Mouse (Mus musculus): ENCODE measurements around the gene Mical3.

GRCm38 (mm10) chr6:121096862-121097261, 33.9 kb downstream of the Mical3 start:
- no peak for TF ChIP-seq CTCF (IDR thresholded peaks at IDR 0.05; ENCODE audit: borderline replicate concordance, extremely low read depth, insufficient read depth, insufficient read length)
- TF ChIP-seq POLR2A (IDR thresholded peaks at IDR 0.05; ENCODE audit: borderline replicate concordance, extremely low read depth, insufficient read depth, insufficient read length, poor library complexity, severe bottlenecking), result no peak

Measured in brain, embryonic 14.5 days (tissue).